Mouse (Mus musculus) embryo, embryonic 10 days (tissue): ENCODE data around the gene AC131692.1.
A peak's percentile ranks its signal among the peaks of the same experiment; 100 is the strongest.

Source experiments
- DNase-seq: peaks from one replicate; pipeline ENCODE4 v3.0.0-alpha.2; 2015; ENCODE audit warnings: low spot score

AC131692.1 gene

DNA sequence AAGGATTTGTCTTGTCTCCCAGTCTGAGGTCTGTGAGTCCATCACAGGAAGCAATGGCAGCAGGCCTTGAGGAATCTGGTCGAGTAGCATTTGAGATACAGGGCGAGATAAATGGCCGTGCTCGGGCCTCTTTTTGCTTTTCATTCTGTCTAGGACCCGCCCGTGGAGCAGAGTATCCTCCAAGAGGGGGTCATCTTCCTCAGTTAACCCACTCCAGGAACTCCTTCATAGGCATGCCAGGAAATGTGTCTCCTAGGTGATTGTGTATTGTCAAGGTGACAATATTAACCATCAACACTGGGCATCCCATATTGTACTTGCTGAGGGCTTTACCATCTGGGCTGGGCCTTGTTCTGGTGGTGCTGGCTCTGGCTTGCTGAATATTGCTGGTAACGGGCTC is at the start of gene AC131692.1:
AC131692.1 (plus strand) TSS at position 301 of the 400 bp plus-strand sequence.
- no peak for DNase-seq

DNA sequence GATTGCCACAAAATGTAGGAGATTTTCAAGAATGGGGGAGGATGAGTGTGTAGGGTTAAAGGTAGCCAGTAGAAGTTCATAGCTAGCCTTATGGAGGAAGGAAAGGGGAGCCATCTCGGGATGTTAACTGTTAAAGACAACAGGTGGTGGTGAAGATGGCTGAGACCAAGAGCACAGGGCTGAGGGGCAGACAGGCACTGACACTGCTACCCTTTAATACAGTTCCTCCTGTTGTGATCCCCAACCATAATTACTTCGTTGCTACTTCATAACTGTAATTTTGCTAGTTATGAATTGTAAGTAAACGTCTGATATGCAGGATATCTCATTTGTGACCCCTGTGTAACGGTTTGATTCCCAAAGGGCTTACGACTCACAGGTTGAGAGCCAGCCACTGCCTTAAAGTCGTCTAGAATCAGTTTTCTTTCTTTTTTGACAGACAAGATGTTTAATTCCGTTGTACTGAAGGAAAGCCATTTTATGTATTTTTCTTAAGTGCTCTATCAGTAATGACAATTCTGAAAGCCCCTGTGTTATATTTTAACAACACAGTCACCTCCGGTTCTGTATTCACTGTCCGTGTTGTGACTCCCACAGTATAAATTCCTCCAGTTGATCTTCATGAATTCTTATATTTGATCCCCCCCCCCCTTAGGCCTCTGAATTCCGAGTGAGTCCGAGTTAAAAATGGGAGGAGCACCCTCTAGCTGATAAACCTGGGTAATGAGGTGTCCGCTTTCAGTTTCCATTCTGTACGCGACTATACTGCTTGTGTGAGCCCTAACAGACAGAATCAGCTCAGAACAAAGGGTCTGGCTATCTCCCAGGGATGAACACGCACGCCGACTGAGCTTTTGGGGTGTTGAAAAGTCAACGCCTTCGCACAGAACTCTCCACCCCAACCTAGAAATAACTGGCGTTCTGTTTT is 48.6 kb upstream of the AC131692.1 start:
- peak; percentile 59 for DNase-seq

DNA sequence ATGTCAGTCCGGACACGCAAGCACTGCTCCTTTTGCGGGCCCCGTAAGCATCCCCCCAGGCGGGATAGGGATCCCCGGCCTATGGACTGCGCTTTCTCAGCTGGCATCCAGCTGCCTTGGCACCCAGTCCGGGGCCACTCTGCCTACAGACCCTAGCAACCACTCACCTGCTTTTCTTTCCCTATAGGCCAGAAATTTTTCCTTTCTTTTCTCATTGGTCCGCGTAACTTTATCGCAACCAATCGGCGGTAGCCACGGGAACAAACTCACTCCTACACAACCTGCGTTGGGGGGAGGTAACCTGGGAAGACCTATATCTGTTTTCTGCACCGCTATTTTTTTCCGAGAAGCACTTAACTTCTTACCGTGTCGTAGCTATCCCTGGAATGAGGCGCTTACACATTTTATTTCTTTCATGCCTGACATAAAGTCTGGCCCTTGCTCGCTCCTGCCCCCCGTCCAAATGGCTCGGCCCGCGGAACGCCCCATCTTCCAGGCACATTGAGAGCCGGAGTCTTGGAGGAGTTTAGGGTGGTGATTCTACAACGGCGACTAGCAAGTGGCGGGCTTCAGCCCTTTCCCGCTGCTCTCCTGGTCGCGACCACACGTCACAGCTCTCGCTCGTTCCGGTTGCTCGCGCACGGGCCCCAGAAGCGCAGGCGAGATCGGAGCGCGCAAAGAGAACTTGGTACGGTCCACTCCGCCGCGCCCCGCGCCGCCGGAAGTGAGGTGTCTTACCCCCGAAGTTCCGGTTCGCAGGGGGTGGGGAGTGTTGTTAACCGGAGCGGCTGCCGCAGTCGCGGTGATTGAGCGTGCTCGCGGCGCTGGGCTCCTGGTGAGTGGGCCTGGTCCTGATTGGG is 47.7 kb upstream of the AC131692.1 start, which contains the start of gene Syvn1:
Syvn1 (plus strand) TSS at position 283 of the 860 bp plus-strand sequence.
- DNase-seq: peak; percentile 96

DNA sequence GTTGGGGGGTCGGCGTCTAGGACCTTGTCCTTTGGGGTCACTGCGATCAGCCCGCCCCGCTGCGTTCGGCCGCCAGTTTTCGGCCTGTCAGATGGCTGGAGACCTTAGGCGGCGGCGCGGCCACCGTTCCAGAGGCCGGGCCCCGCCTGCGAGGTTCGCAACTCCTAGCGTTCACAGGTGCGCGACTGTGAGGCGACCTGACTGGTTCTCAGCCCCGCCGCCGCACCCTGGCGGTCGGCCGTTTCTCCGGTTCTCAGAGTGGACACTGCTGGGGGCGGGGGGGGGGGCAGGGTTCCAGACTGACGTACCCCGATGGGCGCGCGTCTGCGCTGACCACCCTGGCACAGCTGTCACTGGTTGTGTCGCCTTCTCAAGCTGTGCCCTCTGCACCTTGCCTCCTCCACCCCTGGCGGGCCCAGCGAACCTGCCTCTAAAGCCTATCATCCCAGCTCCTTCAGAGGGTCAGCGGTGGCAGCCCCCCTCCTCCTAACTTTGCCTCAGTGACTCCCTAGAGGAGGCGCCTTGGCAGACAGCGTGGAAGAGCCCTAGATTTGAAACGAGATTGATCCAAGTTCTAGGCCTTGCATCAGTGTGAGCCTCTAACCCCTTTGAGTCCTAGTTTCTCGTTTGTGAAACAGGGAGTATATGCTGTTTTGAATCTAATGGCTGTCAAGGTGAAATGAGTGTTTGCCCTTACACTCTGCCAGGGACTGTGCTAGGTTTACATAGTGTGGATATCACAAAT is 46.9 kb upstream of the AC131692.1 start:
- no peak for DNase-seq

DNA sequence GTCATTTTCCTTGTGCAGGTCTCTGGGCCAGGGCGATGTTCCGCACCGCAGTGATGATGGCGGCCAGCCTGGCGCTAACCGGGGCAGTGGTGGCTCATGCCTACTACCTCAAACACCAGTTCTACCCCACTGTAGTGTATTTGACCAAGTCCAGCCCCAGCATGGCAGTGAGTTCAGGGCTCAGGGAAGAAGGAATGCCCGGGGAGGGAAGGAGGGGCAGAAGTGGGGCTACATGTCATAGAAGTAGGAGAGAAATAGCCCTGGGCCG is 46.4 kb upstream of the AC131692.1 start:
- DNase-seq: no peak

DNA sequence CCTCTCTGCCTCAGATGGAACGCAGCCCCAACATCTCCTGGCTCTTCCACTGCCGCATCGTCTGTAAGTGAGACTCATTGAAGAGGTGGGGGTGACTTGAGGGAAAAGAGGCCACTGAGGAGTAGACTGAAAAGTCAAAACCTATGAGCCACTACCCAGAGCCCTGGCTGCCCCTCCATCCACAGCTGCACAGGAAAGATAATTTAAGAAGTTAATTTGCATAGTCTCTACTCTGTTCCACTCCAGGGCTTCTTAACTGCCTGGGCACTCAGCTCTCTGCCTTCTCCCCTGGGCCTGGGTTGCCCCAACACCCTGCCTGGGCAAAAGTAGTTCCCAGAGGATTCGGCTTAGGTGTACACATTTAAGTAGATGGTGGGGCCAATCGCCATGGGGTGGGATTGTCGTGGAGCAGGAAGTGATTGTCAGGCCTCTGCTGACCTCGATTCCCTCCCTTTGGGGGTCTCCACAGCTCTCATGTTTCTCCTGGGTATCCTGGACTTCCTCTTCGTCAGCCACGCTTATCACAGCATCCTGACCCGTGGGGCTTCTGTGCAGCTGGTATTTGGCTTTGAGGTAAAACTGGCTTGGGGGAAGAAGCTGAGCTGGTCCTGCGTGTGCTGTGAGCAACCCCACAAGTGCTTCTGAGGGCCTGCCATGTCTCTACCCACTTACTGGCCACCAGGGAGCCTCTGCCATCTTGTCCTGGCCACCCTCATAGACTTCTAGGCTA is 45.4 kb upstream of the AC131692.1 start:
- DNase-seq: no peak

DNA sequence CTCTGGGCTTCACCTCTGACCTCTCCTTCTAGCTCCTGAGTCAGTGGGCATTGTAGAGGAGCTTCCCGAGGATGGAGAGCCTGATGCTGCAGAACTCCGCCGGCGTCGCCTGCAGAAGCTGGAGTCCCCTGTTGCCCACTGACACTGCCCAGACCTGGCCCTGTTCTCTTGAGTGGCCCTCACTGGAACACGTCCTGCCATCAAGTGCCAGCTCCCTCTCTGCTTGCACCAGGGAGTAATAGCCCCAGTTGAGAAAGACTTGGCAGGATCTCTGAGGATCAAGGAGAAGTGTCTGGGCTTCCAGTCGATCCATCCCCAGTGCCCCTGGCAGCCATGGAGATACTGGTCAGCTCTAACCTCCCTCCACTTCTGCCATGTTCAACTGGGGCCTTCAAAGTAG is 41.7 kb upstream of the AC131692.1 start:
- DNase-seq: no peak

DNA sequence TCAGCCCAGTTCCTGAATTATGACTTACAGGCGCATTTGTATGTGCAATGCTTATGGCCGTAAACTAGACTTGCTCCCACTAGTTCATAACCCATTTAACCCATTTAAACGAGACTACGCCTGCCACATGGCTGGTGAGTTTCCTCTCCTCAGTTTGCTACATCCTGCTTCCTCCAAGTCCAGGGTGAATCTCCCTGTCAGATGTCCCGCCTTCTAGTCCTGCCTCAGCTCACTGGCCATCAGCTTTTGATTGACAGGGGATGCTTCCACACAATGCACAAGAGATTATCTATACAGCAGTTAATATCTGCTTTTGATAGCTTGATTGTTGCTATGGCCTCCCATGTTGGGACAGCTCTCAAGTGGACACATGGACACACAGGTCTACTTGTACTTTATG is 39.9 kb upstream of the AC131692.1 start:
- no peak for DNase-seq

DNA sequence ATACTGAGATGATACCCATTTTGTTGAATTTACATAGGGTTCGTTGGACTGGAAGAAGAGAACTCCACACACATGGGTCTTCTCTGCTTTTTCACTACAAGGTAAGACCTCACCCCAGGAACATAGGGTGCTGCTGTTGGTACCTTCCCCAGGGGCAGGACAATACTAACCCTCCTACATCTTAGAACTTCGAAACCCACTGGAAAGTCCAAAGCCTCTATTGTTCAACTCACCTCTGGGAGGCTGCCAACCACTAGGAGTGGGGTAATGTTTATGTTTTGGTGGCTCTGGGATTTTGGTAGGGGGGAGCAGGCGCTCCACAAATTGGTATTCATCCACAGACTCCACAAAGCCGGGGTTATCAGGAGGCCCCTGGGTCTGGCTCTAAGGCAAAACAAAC is 37.5 kb upstream of the AC131692.1 start:
- no peak for DNase-seq

DNA sequence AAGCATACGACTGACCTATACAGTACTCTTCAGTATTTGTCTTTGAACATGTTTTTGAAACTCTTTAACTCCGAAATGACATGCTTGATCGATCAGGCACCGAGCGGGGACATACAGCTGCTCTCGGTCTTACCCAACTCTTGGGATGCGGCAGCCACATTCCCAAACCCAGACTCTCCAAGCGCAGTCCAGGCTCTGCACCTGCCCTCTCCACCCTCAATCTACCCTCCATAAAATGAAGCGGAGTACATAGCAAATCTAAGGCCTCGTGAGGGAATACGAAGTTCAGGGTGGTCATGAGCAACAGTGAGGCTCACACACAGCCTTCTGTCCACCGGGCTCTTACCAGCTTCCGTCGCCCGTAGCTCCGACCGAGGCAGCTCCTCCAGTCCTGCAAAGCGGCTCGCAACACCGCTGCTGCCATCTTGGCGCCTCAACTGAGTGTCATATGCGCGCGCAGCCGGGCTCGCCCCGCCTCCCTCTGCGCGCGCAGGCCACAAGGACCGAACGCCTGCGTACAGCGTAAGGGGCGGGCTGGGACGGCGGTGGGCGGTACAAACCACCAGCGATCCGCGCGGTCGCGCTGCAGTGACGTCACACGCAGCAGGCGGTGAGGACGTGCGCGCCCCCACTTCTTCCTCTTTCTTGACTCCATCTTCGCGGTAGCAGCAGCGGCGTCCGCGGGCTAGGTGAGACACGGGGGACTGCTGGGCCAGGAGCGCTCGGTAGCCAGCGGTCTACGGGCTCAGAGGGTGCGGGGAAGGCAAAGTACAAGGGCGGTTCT is 36.7 kb upstream of the AC131692.1 start, which contains the start of the genes Mrpl49 and Fau:
Mrpl49 (minus strand) TSS at position 473 of the 784 bp plus-strand sequence.
Fau (plus strand) TSS at position 532 of the 784 bp plus-strand sequence.
- peak; percentile 100 for DNase-seq

DNA sequence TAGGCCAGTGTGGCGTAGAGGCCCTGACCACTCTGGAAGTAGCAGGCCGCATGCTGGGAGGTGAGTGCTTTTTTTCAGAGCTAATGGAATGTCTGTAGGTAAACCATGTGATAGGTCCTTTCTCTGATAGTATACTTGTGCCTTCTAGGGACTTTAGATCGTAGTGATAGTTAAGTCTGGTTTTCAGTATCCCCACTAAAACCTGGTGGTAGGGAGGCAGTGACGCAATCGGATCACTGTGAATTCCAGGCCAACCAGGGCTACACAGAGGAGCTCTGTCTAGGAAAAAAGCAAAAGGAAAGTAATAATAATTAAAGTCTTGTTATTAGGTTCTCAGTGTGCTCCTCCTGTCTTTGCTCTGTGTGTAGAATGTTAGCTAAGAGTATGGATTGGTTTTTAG is 35.7 kb upstream of the AC131692.1 start:
- no peak for DNase-seq

DNA sequence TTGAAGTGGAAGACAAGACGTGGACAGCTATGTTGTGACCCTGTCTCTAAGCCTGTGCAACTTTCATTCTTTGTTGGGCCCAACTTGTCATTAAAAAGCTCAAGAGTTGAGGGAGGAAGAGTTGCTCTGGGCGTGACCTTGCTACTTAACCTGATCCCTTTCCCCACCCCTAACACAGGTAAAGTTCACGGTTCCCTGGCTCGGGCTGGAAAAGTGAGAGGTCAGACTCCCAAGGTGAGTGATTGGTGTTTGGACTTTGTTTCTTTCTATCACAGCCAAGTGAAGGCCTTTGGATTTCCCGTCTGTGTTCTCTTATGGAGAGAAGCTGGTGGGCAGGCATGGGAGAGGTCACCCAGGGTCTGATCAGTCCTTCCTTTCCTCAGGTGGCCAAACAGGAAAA is 35.3 kb upstream of the AC131692.1 start:
- no peak for DNase-seq

DNA sequence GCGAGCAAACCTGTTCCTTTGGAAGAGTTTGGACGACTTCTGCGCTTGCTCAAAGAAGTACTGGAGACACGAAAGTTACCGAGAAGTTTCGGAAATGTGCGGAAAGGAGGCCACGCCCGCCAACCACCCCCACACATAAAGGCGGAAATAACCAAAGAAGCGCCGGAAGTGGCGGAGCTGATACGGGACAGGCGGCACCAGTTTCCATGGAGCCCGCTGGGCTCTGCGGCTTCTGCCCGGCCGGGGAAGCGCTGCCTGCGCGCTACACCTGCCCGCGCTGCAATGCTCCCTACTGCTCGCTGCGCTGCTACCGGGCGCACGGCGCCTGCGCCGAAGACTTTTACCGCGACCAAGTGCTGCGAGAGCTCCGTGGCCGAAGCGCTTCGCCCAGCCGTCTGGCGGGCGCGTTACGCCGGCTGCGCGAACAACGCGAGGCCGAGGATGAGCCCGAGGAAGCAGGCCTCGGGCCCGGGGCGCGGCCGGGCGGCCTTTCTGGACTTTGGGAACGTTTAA is 33.1 kb upstream of the AC131692.1 start, which contains the start of gene Znhit2:
Znhit2 (plus strand) TSS at position 172 of the 513 bp plus-strand sequence.
- DNase-seq: peak; percentile 94

DNA sequence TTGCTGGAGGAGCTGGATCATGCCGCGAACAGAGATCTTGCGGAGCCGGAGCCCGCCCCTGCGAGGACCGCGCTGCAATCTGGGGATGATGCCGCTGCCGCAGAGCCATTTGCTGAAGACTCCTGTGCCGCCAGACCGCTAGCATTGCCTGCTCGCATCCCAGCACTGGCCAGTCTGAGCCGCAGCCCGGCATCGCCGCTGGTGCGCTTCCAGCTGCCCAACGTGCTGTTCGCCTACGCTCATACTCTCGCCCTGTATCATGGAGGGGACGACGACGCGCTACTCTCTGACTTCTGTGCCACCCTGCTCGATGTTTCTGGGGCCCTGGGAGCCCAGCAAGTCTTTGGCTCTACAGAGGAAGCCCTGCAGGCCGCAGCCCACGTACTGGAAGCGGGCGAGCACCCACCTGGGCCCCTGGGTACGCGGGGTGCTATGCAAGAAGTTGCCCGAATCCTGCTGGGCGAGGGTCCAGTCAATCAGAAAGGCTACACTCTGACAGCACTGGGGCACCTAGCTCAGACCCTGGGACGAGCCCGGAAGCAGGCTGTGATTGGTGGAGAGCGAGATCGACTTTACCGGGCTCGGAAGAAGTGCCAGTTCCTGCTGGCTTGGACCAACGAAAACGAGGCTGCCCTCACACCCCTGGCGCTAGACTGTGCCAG is 32.4 kb upstream of the AC131692.1 start:
- peak; percentile 67 for DNase-seq

DNA sequence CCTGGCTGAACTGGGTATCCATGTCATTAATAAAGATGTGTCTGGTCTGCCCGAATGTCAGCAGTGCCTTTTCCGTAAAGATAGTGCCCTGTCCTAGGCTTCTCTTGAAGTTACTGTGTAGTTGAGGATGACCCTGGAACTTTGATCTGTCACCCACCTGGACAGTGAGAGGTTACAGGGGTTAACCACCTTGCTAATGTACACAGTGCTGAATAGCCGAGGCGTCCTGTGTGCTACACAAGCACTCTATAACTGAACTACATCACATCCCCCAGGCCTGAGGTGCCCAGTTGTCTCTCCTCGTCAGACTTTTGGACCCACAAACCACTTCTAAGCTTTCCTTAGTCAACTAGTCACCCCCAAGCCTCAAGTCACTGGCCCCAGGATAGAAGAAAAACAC is 31.8 kb upstream of the AC131692.1 start:
- DNase-seq: no peak

DNA sequence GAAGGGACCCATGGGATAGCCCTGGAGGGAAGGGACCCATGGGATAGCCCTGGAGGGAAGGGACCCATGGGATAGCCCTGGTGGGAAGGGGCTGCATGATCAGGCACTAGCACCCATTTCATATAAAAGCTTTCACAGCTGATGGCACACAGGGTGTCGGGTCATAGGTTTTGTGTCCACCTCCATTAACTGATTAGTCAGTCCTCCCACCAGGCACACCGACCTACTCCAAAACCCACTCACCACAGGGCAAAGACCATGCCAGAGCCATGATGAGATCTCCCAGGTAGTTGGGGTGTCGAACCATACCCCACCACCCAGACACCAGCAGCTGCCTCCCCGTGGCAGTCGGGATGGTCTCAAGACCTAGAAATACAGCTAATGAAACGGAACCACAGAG is 31.1 kb upstream of the AC131692.1 start:
- no peak for DNase-seq

DNA sequence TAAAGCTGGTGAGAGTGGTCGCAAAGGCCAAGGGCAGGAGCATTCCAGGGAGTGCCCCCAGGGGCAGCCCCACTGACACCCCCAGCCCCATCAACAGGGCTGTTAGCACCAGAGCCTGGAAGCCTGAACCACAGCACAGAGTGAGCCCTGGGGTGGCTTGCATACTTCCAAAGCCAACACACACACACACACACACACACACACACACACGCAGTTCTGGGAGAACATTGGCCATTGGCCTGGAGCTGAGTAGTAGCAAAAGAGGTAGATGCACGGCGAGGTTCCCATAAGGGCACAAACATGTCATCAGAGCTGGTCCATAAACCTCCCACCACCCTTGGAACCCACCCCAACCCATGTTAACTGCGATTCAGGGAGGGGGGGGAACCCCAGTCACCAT is 27.6 kb upstream of the AC131692.1 start:
- no peak for DNase-seq

DNA sequence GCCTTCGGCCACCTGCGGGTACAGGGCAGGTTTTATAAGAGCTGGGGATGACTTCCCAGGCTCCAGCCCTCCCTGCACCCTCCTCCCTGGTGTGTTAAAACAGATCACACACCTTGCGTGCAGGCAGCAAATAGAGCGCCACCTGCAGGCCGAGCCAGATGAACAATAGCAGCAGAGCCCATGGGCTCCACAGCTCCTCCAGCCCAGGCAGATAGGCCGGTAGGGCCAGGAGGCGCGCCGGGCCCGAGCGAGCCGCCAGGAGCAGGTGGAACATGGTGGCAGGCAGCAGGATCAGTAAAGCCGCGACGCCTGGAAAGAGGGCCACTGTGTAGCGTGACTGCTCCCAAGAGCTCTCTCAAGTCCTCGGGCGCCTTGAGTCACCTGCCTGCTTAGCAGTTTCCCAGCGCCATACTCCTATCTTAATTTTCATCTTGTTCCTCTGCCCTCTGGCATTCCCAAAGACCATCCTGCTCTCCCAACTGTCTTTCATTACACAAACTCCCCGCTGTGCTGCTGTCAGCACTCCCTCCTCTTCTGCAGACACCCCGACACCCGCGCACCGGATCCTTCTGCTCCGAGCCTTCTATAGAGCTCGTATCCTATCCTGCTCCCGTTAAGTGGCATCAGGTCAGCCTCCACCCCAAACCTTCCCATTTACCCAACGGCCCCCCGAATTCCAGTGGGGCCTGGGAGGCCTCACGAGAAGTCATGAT is 27.1 kb upstream of the AC131692.1 start:
- peak; percentile 91 for DNase-seq
